Mouse (Mus musculus) gastrocnemius, postnatal 4 days (tissue): Measurements from ENCODE around the gene Tex14. TPM values are rescaled to one million over a fixed set of nuclear protein-coding genes. Genes with fewer than 3 reads are reported as not detected.
A peak's percentile ranks its signal among the peaks of the same experiment; 100 is the strongest.
"Not testable (repeated sequence)": the region's sequence is repeated elsewhere in the genome, so short reads cannot be mapped to it uniquely, and the experiment has no call there.

Experiments
- DNase-seq, 2 experiments: peaks; one replicate each; pipeline ENCODE4 v3.0.0; 2021 to 2022; ENCODE audit warnings: low spot score in 2 of 2, mixed read lengths in 2 of 2
- total RNA-seq, 2 experiments: library from RNA; stranded (reverse); gene quantifications; 2 replicates each; pipeline ENCODE4 v1.2.3; 2021

The Tex14 gene
- total RNA-seq, 2 experiments from 2014 or later = 1.0 to 1.3 TPM

GRCm38 (mm10) chr11:87470807-87471698, 66.2 kb downstream of the Tex14 start:
- DNase-seq = peak; percentile 29 to 67

GRCm38 (mm10) chr11:87471699-87471997, 66.8 kb downstream of the Tex14 start:
- not testable (repeated sequence) for DNase-seq

DNA sequence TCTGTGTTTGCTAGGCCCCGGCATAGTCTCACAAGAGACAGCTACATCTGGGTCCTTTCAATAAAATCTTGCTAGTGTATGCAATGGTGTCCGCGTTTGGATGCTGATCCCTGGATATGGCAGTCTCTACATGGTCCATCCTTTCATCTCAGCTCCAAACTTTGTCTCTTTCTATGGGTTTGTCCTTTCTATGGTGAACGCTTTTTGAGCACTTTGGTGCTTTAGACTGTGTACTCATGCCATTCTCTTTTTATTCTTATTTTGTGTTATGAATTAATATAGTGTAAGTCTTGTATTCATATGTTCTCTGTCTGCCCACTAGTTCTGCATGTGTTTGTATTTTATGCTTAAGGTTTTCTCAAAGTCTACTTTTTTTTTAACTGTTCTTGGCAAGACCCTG, 67.2 kb downstream of the Tex14 start:
- DNase-seq = not testable (repeated sequence)

- not testable (repeated sequence) for DNase-seq
Measured at GRCm38 (mm10) chr11:87479172-87479571, 74.3 kb downstream of the Tex14 start.

DNA sequence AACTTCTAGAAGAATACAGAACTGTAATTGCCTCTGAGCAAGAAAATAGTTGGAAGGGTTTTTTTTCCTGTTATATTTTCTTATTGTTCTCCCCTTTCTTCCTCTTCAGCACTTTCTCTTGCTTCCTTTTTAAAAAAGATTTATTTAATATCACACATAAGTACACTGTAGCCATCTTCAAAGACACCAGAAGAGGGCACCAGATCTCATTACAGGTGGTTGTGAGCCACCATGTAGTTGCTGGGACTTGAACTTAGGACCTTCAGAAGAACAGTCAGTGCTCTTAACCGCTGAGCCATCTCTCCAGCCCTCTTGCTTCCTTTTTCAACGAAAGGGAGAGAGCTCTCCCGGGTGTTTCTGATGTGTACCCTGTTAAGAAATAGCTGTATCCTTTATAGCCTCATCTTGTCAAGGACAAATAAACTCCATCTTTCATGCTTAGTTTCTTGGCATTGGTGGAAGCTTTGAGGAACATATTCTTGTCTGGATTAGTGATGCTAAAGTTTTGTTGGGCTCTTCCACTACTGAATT, 79.0 kb downstream of the Tex14 start:
- no peak for DNase-seq

- no peak for DNase-seq
Measured at GRCm38 (mm10) chr11:87488948-87489347, 84.1 kb downstream of the Tex14 start.

- no peak for DNase-seq
Measured at GRCm38 (mm10) chr11:87504690-87505214, 99.9 kb downstream of the Tex14 start.

- no peak for DNase-seq
Measured at GRCm38 (mm10) chr11:87506502-87506901, 101.6 kb downstream of the Tex14 start.

DNA sequence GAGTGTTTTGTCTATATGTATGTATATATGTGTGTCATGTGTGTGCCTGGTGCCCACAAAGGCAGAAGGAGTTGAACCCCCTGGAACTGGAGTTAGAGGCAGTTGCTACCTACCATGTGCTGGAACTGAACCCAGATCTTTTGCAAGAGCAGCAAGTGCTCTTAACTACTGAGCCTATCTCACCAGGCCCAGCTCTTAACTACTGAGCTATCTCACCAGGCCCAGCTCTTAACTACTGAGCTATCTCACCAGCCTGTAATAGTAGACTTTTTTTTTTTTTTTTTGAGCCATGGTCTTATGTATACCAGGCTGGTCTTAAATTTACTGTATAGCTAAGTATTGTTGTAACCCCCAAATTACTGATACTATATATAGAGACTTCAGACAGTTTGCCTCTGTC, 102.2 kb downstream of the Tex14 start:
- DNase-seq = no peak

GRCm38 (mm10) chr11:87519260-87519659, 114.4 kb downstream of the Tex14 start:
- DNase-seq = no peak

DNA sequence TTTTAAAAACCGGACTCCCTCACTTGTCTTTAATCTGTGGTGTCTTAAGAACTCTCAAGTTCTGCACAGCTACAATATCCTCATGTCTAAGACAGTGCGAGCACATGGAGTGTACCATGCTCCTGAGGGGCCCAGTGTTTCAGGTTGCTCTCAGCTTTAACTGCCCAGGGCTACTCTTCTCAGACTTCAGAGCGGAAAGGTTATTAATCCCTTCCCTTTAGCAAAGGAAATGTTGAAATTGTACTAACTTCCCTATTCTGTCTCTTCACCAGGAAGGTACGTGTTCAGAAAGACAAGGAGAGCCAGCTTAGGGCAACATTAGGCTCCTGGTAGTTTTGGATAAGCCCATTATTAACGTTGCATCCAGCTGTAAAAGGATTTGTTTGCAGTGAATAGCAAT, 118.6 kb downstream of the Tex14 start:
- no peak for DNase-seq

GRCm38 (mm10) chr11:87523967-87524366, 119.1 kb downstream of the Tex14 start:
- DNase-seq = no peak

- DNase-seq = no peak
Measured at GRCm38 (mm10) chr11:87524780-87525179, 119.9 kb downstream of the Tex14 start.

- DNase-seq = no peak
Measured at GRCm38 (mm10) chr11:87527364-87527763, 122.5 kb downstream of the Tex14 start.

DNA sequence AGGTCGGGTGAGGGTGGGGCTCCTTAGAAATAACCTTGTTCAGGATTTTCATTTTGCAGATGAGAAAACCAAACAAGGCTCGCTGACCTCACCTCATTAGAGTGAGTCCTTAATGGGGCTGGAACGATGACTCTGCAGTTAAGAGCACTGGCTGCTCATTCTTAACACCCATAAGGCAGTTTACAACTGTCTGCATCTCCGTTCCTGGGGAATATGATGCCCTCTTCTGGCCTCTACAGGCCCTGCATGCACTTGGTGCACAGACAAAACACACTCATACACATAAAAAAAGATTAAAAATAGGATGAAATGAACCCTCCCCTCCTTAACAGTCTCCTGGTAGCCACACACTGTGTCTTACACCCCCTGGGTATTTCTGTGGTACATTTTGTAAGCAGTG, 123.1 kb downstream of the Tex14 start:
- no peak for DNase-seq

GRCm38 (mm10) chr11:87531695-87532094, 126.8 kb downstream of the Tex14 start:
- DNase-seq = no peak

- DNase-seq = no peak
Measured at GRCm38 (mm10) chr11:87542285-87542684, 137.4 kb downstream of the Tex14 start.

DNA sequence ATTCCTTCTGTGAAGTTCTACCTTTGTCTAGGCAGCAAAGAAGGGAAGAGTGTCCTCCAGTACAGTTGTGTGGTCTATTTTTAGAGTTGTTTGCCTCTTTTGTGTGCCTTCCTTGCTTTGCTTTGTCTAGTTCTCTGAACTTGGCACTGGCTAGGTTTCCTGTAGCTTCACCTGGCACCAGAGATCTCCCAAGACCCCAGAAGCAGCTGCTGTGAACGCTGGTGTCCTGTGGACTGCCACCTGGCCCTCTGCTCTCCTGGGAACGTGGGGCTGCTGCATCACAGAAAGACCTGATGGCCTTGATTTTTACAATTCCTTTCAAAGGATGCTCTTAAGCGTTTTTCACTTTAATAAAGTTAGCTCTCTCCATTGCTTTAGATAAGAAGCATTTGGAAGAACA, 138.0 kb downstream of the Tex14 start:
- no peak for DNase-seq

DNA sequence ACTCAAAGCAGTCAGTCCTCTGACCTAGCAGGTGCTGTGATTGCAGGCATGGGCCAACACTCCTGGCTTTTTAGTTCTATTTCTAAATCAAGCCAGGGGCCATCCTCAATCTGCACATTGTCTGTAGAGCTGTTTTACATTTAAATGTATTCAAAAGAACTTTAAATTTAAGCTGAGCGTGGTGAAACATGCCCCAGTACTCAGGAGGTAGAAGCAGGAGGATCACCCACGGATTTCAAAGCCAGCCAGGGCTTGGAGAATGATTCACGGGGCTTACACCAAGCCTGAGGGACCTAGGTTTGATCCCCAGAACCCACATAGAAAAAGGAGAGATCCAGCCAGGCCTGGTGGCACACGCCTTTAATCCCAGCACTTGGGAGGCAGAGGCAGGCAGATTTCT, 148.5 kb downstream of the Tex14 start:
- DNase-seq = no peak

- DNase-seq = no peak
Measured at GRCm38 (mm10) chr11:87554386-87554785, 149.5 kb downstream of the Tex14 start.

- DNase-seq = no peak
Measured at GRCm38 (mm10) chr11:87555106-87555703, 150.3 kb downstream of the Tex14 start.

DNA sequence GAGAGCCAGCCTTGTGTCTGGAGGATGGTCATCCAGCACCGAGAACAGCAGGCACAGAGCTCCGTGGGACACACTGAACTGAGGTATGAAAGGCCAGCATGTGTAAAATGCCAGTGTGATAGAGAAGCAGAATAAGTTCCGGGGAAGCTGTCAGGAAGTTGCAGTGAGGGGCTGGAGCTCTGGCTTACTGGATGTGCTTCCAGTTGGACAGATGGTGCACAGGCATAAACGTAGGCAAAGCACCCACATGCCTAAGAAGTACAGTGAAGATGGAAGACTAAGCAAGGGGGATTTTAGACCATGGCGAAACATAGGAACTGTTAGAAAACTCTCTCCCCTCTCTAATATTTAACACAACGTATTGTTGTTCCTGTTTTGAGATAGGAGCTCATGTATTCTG, 156.3 kb downstream of the Tex14 start:
- no peak for DNase-seq
